Mouse (Mus musculus) ES-E14 (cell line): ENCODE data around the gene Ipo13.

Experiments
- CHD2 ChIP-seq: IDR thresholded peaks from 2 replicates; pipeline ENCODE4 v1.6.1; 2014; ENCODE audit warnings: mild to moderate bottlenecking, low read depth, low read length, inconsistent platforms
- HCFC1 ChIP-seq: IDR thresholded peaks from 2 replicates; pipeline ENCODE4 v1.6.1; 2012; ENCODE audit warnings: low read length, inconsistent platforms, borderline replicate concordance; ENCODE audit not compliant: insufficient read depth
- MAFK ChIP-seq: IDR thresholded peaks from 2 replicates; pipeline ENCODE4 v1.6.1; 2014; ENCODE audit warnings: mild to moderate bottlenecking, low read depth, low read length, inconsistent platforms; ENCODE audit not compliant: insufficient read depth
- ZC3H11A ChIP-seq: IDR thresholded peaks from 2 replicates; pipeline ENCODE4 v1.6.1; 2012; ENCODE audit warnings: low read depth, mild to moderate bottlenecking, inconsistent platforms, low read length, borderline replicate concordance
- ZNF384 ChIP-seq: IDR thresholded peaks from 2 replicates; pipeline ENCODE4 v1.6.1; 2012; ENCODE audit warnings: low read depth, low read length, inconsistent platforms

- TF ChIP-seq MAFK, result no peak
- no peak for TF ChIP-seq ZC3H11A
- TF ChIP-seq CHD2, result no peak
- no peak for TF ChIP-seq ZNF384
- TF ChIP-seq HCFC1, result no peak
Observed at GRCm38 (mm10) chr4:117908834-117909453, 5.9 kb downstream of the Ipo13 start.
